Mouse (Mus musculus) retina, postnatal 1 day (tissue): ENCODE measurements at regions not wholly inside any gene's neighbourhood (a gene's known extent, or its start where the extent isn't known, plus 50 kb on each side); places are given as distances from the start of the nearest gene placed in this dataset.

ENCODE experiments used
- DNase-seq: peaks from one replicate; pipeline ENCODE4 v3.0.0-alpha.2; 2012

GRCm38 (mm10) chr1:39047316-39047715 is 61.9 kb downstream of the Pdcl3 start:
- no peak for DNase-seq

- DNase-seq, result no peak
Observed at GRCm38 (mm10) chr1:39057304-39057703, 71.9 kb downstream of the Pdcl3 start.

- DNase-seq, result no peak
Observed at GRCm38 (mm10) chr1:39062509-39062908, 77.1 kb downstream of the Pdcl3 start.

GRCm38 (mm10) chr1:39063666-39064385 is 78.4 kb downstream of the Pdcl3 start:
- DNase-seq, result no peak

- DNase-seq, result no peak
Observed at GRCm38 (mm10) chr1:39064781-39065180, 79.4 kb downstream of the Pdcl3 start.

GRCm38 (mm10) chr1:39067901-39068300 is 82.5 kb downstream of the Pdcl3 start:
- DNase-seq, result no peak

GRCm38 (mm10) chr1:39069086-39069655 is 83.8 kb downstream of the Pdcl3 start:
- DNase-seq, result no peak

GRCm38 (mm10) chr1:39069676-39070075 is 84.3 kb downstream of the Pdcl3 start:
- peak; percentile 15 for DNase-seq

- no peak for DNase-seq
Observed at GRCm38 (mm10) chr1:39075966-39076365, 90.6 kb downstream of the Pdcl3 start.

- no peak for DNase-seq
Observed at GRCm38 (mm10) chr1:39078584-39079315, 93.3 kb downstream of the Pdcl3 start.

- DNase-seq, result no peak
Observed at GRCm38 (mm10) chr1:39083911-39084826, 98.8 kb downstream of the Pdcl3 start.

GRCm38 (mm10) chr1:39086273-39086672 is 100.9 kb downstream of the Pdcl3 start:
- DNase-seq, result peak; percentile 24

- DNase-seq, result no peak
Observed at GRCm38 (mm10) chr1:39089875-39090274, 103.7 kb upstream of the Npas2 start.

GRCm38 (mm10) chr1:39091121-39091520 is 102.4 kb upstream of the Npas2 start:
- DNase-seq, result no peak

- no peak for DNase-seq
Observed at GRCm38 (mm10) chr1:39091638-39092037, 101.9 kb upstream of the Npas2 start.

GRCm38 (mm10) chr1:39093291-39093690 is 100.2 kb upstream of the Npas2 start:
- no peak for DNase-seq

GRCm38 (mm10) chr1:39094001-39094400 is 99.5 kb upstream of the Npas2 start:
- DNase-seq, result no peak

GRCm38 (mm10) chr1:39095901-39096300 is 97.6 kb upstream of the Npas2 start:
- DNase-seq, result peak; percentile 61

- no peak for DNase-seq
Observed at GRCm38 (mm10) chr1:39096726-39097125, 96.8 kb upstream of the Npas2 start.

- DNase-seq, result no peak
Observed at GRCm38 (mm10) chr1:39097499-39097898, 96.0 kb upstream of the Npas2 start.

GRCm38 (mm10) chr1:39098154-39098553 is 95.4 kb upstream of the Npas2 start:
- DNase-seq, result no peak

GRCm38 (mm10) chr1:39099246-39099645 is 94.3 kb upstream of the Npas2 start:
- DNase-seq, result no peak

- DNase-seq, result no peak
Observed at GRCm38 (mm10) chr1:39100492-39100891, 93.0 kb upstream of the Npas2 start.
